In the genomic region with DNA sequence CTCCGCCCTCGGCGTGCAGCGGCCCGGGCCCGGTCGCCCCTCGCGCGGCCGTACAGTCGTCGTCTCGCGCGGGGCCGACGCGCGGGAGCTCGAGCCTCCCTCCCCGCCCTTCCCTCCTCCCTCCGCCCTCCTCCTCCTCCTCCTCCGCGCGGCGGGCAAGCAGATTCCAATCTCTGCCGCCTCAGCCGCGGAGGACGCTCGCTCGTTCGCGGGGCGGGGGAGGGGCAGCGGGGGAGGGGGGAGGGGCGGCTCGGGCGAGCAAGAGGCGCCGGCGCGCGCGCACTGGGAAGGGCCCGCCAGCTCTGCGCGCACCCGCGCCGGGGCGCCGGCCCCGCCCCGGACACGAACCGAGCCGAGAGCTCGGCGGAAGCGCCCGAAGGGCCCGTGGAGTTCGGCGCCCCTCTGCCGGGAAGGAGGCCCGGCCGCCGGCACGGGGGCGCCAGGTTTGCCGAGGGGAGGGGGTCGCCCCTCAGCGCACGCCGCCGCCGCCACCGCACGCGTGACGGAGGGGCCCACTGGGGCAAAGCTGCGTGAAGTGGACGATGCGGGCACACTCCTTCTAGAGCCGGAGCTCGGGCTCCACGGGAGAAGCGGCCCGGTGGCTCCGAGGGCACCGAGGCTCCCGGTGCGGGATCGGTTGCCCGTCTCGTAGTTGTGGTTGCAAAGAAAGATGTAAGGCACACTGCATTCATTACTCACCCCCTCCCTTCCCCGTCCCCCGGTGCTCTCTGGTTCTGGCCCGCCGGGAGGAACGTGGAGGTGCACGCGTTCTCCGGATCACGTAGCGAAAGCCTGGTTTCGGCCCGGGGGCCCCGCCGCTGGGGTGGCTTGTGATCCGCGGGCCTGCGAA, we compare ENCODE assay signal across 8 mouse cellular contexts. TPM values are rescaled to one million over a fixed set of nuclear protein-coding genes. Genes with fewer than 3 reads are reported as not detected.
DNase-seq lines count a peak whose midpoint lies in the region; ATAC-seq and TF ChIP-seq lines count a peak whose summit lies in the region.

No protein-coding gene starts in this region.

- peak overlapping the region; percentile 98 for H3K27ac ChIP-seq in lung, embryonic 14.5 days (ENCODE audit: low read depth)

- whole genome bisulfite sequencing in lung, embryonic 14.5 days: under 1% methylated on average over 71 of the region's 115 CpGs

- H3K9me3 ChIP-seq in lung, embryonic 14.5 days (ENCODE audit: low read depth, low read length): no peaks in the 10 kb centered on the region

- no peaks in the 10 kb centered on the region for H3K27me3 ChIP-seq in lung, embryonic 14.5 days (ENCODE audit: insufficient read depth, low read length)

- H3K4me1 ChIP-seq in lung, embryonic 14.5 days (ENCODE audit: insufficient read depth): peaks cover 15% of the 10 kb centered on the region; the same call in 1 of the 2 replicates

- peak; percentile 68 for DNase-seq in ES-CJ7 (ENCODE audit: low read depth, low spot score)
- DNase-seq in cerebellum, adult 18-20 months: peak; percentile 82 to 96
- DNase-seq in layer of hippocampus, adult 9-10 months (ENCODE audit: low spot score): peak; percentile 51
- DNase-seq in lung, embryonic 14.5 days: peak; percentile 95
- peak; percentile 83 for DNase-seq in ovary, adult 18-20 months (ENCODE audit: low spot score)
- peak; percentile 92 for DNase-seq in thymus, postnatal 0 days (ENCODE audit: low spot score)

- H3K36me3 ChIP-seq in lung, embryonic 14.5 days (ENCODE audit: insufficient read depth): no peaks in the 10 kb centered on the region

- ATAC-seq in frontal cortex, adult (ENCODE audit: low TSS enrichment): peak; percentile 83
- ATAC-seq in hematopoietic stem cell, adult 5-6 weeks (replicated peaks in 1 of 2; ENCODE audit: insufficient read depth in 1 of 2, low FRiP score in 2 of 2, low TSS enrichment in 1 of 2, low read depth in 1 of 2, poor library complexity in 2 of 2, severe bottlenecking in 2 of 2): peak; percentile 38 to 47; a peak in 3 of 4 replicates
- ATAC-seq in lung, embryonic 14.5 days (ENCODE audit: insufficient read depth): peak; percentile 88

- H3K9ac ChIP-seq in lung, embryonic 14.5 days: peak overlapping the region; percentile 98

- H3K4me2 ChIP-seq in lung, embryonic 14.5 days: peak overlapping the region; percentile 72

- H3K4me3 ChIP-seq in lung, embryonic 14.5 days (ENCODE audit: low read depth, low read length): peak overlapping the region; percentile 91

- no peak for TF ChIP-seq CTCF in lung, embryonic 14.5 days (IDR thresholded peaks at IDR 0.05; ENCODE audit: low read depth)

RNA-seq across cellular contexts. Expression of a gene that starts 0.4 kb away (rescaled TPM):
- 1.7 and 2.2 TPM in 2 replicates for total RNA-seq in hematopoietic stem cell, adult 5-6 weeks (2017)
- 51.1 and 52.7 TPM in 2 replicates for polyA plus RNA-seq in lung, embryonic 14.5 days (2014; fragmentation: Nextera tagmentation; extraction: Ambion mirVana)
- polyA plus RNA-seq in thymus, postnatal 0 days (2015; fragmentation: Nextera tagmentation; extraction: Ambion mirVana): 8.2 and 8.3 TPM in 2 replicates

RNA-seq across cellular contexts. Expression of a gene that starts 19.9 kb away (rescaled TPM):
- total RNA-seq in hematopoietic stem cell, adult 5-6 weeks (2017): not detected in 2 replicates
- not detected in 2 replicates for polyA plus RNA-seq in lung, embryonic 14.5 days (2014; fragmentation: Nextera tagmentation; extraction: Ambion mirVana)
- polyA plus RNA-seq in thymus, postnatal 0 days (2015; fragmentation: Nextera tagmentation; extraction: Ambion mirVana): not detected in 2 replicates

Comparison
In these comparisons a context has a peak if more than half of its experiments do, and no peak if none do; other contexts are left out.
1. Peak in every context shown above with its lines: DNase-seq, ATAC-seq, H3K4me3 ChIP-seq and H3K27ac ChIP-seq.